Mouse (Mus musculus) fibroblast of lung, adult 2 months (primary cell): ENCODE results near the gene Rhox8.
"Not testable (repeated sequence)": the region's sequence is repeated elsewhere in the genome, so short reads cannot be mapped to it uniquely, and the experiment has no call there.

Source experiments
- DNase-seq: peaks from one replicate; pipeline ENCODE4 v3.0.0-alpha.2; 2011; ENCODE audit warnings: low read depth

The Rhox8 gene

GRCm38 (mm10) chrX:37878844-37879243 is at the start of gene Rhox8:
TSS of gene Rhox8 (minus strand) at chrX:37878944.
- no peak for DNase-seq

GRCm38 (mm10) chrX:37916311-37916710 is 37.6 kb upstream of the Rhox8 start:
- no peak for DNase-seq

GRCm38 (mm10) chrX:37908581-37908980 is 29.8 kb upstream of the Rhox8 start:
- DNase-seq = no peak

- DNase-seq = no peak
Observed at GRCm38 (mm10) chrX:37903727-37904126, 25.0 kb upstream of the Rhox8 start.

- DNase-seq = not testable (repeated sequence)
Observed at GRCm38 (mm10) chrX:37901670-37902069, 22.9 kb upstream of the Rhox8 start, which contains the start of gene Rhox9. TSS of gene Rhox9 (minus strand) at chrX:37901770.

- DNase-seq = not testable (repeated sequence)
Observed at GRCm38 (mm10) chrX:37897132-37897531, 18.4 kb upstream of the Rhox8 start, which contains the start of gene Rhox7b. TSS of gene Rhox7b (minus strand) at chrX:37897232.

- no peak for DNase-seq
Observed at GRCm38 (mm10) chrX:37871641-37872040, 7.1 kb downstream of the Rhox8 start.

GRCm38 (mm10) chrX:37831386-37831785 is 47.4 kb downstream of the Rhox8 start, which contains the start of gene Rhox7a:
TSS of gene Rhox7a (plus strand) at chrX:37831686.
- DNase-seq = not testable (repeated sequence)

GRCm38 (mm10) chrX:37826610-37827009 is 52.1 kb downstream of the Rhox8 start, which contains the start of gene Rhox6:
TSS of gene Rhox6 (plus strand) at chrX:37826910.
- DNase-seq = not testable (repeated sequence)
